Mouse (Mus musculus) neural tube, embryonic 11.5 days (tissue): Measurements from ENCODE around the gene Gm21149. TPM values are rescaled to one million over a fixed set of nuclear protein-coding genes. Genes with fewer than 3 reads are reported as not detected.
"Not testable (repeated sequence)": the region's sequence is repeated elsewhere in the genome, so short reads cannot be mapped to it uniquely, and the experiment has no call there.

Experiments
- ATAC-seq: fragments of 200-750 bp; cut with Nextera tagmentation; 2 replicates; pipeline ENCODE4 v1.8.0; 2017; ENCODE audit warnings: moderate number of reproducible peaks, mild to moderate bottlenecking, moderate TSS enrichment, moderate library complexity; ENCODE audit not compliant: insufficient read depth, low FRiP score, low TSS enrichment
- DNase-seq: peaks from one replicate; pipeline ENCODE4 v3.0.0-alpha.2; 2015; ENCODE audit warnings: low spot score
- H3K27ac ChIP-seq: fragments of 300-500 bp; sonication (generic); 2 replicates; pipeline ENCODE4 v1.5.1; 2014; ENCODE audit warnings: low read depth, mild to moderate bottlenecking, low read length
- H3K27me3 ChIP-seq: fragments of 300-500 bp; sonication (generic); 2 replicates; pipeline ENCODE4 v1.6.1; 2014; ENCODE audit warnings: mild to moderate bottlenecking, low read length, mixed read lengths; ENCODE audit not compliant: control insufficient read depth, insufficient read depth
- H3K36me3 ChIP-seq: fragments of 300-500 bp; sonication (generic); 2 replicates; pipeline ENCODE4 v1.6.1; 2014; ENCODE audit warnings: mild to moderate bottlenecking, low read length, moderate library complexity, mixed read lengths; ENCODE audit not compliant: control insufficient read depth, insufficient read depth
- H3K4me1 ChIP-seq: fragments of 300-500 bp; sonication (generic); 2 replicates; pipeline ENCODE4 v1.6.1; 2014; ENCODE audit warnings: low read length, mixed read lengths; ENCODE audit not compliant: control insufficient read depth, insufficient read depth
- H3K4me2 ChIP-seq: fragments of 300-500 bp; sonication (generic); 2 replicates; pipeline ENCODE4 v1.6.1; 2014; ENCODE audit warnings: low read depth, mild to moderate bottlenecking, moderate library complexity
- H3K4me3 ChIP-seq: fragments of 300-500 bp; sonication (generic); 2 replicates; pipeline ENCODE4 v1.5.1; 2014; ENCODE audit warnings: low read depth, low read length
- H3K9ac ChIP-seq: fragments of 300-500 bp; sonication (generic); 2 replicates; pipeline ENCODE4 v1.6.1; 2014; ENCODE audit warnings: mild to moderate bottlenecking, low read length
- H3K9me3 ChIP-seq: fragments of 300-500 bp; sonication (generic); 2 replicates; pipeline ENCODE4 v1.6.1; 2016; ENCODE audit warnings: low read length; ENCODE audit not compliant: control insufficient read depth
- WGBS: fragments of 180-500 bp; shearing (Covaris S2); extraction: QIAGEN DNeasy Blood & Tissue Kit; methylation state at CpG from one replicate; pipeline ENCODE4 v1.1.7; 2014; 5-methylcytosine and 5-hydroxymethylcytosine counted together
- polyA plus RNA-seq: library from polyadenylated mRNA; unstranded; fragments of >200 nt; fragmentation: Nextera tagmentation; extraction: Ambion mirVana; gene quantifications from 2 replicates; pipeline ENCODE4 v1.2.1, GENCODE M21; 2014

The Gm21149 gene
- polyA plus RNA-seq, 1 experiment from 2014 or later = not detected

DNA sequence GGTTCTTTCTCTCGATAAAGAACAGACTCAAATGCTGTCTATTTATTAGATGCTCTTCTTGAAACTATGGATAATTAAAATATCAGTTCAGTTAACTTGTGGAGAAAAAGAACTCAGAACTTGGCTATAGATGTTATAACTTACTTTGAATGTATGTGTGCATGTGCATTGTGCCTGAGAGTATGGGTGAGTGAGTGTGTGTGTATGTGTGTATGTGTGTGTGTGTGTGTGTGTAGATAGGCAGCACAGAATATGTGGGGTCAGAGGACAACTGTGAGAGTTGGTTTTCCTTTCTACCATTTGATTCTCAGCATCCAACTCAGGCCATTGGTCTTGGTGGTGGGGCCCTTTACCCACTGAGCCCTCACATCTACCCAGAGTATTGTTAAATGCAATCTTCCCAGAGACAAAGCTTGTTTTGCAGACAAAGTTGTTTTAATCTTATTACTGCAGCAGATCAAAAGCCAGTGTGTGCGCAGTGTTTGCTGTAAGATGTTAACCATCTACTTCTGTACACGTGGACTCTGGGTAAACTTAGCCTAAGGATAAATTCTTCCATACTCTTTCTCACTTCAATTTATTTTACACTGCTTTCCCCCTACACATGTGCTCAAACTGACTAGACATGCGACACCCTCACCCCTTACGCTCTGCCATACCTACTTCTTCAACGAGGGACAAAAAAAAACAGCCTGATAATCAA lies 31.6 kb upstream of the Gm21149 start:
- H3K27me3 ChIP-seq, H3K9ac ChIP-seq, H3K4me1 ChIP-seq, H3K4me2 ChIP-seq, H3K9me3 ChIP-seq, H3K36me3 ChIP-seq, H3K4me3 ChIP-seq, H3K27ac ChIP-seq, DNase-seq: not testable (repeated sequence)
- peak; percentile 74 for ATAC-seq
- 69% methylated on average over 6 of the region's 6 CpGs for WGBS

DNA sequence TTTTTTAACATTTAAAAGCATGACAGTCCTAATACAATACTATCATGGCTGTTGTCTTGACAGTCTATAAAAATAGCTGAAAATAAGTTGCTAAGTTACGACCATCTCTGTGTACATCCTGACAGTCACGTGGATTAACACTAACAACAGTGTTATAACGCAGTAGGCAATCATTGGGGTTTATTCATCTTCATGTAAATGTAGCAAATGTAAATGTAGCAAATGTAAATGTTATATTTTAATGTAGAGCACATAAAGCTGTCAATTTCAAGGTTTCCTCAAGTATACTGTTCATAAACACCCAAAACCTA lies 30.9 kb upstream of the Gm21149 start:
- Histone ChIP-seq H3K4me3 (no peak overlapping the region), H3K9me3 (peaks cover 8% of the 10 kb centered on the region), H3K27ac (no peak overlapping the region), H3K27me3 (no peaks in the 10 kb centered on the region), H3K9ac (no peak overlapping the region), H3K36me3 (no peaks in the 10 kb centered on the region), H3K4me2 (no peak overlapping the region), H3K4me1 (no peaks in the 10 kb centered on the region)
- 69% methylated on average over 3 of the region's 3 CpGs for WGBS
- DNase-seq (no peak), ATAC-seq (peak; percentile 56; the same call in 1 of the 2 replicates)

DNA sequence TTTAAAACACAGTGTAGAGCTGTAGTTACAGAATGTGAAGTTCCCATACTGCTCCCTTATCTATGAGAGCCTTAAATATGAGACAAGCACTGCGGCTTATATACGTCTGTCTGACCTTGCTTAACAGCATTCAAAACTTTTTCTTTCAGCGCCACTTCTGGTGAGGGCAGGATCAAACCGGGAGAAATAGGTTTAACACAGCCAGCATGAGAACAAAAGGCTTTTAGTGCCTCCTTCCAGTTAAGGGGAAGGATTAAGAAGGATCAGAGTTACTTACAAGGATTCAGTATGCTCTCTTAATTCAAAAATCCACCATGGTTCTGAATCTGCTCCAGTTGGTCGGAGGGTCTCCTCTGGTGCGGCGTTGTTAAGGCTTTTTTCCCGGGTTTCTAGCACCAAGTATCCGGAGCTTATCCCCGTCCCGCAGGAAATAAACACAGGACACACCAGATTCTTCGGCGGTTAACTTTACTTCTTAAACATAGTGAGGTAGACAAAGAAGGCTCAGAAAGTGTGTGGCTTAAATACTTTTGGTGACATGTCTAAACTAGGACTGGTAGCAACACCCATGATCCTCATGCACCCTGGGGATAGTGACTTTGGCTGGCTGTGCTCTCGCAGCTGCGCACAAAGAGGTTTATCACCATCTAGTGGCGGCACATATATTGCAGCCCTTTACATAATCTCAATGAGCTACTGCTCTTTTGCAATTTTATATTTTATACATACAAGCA lies 30.4 kb upstream of the Gm21149 start:
- no peaks in the 10 kb centered on the region for H3K36me3 ChIP-seq
- H3K27me3 ChIP-seq = no peaks in the 10 kb centered on the region
- H3K4me3 ChIP-seq = no peak overlapping the region
- H3K9me3 ChIP-seq = peaks cover 7% of the 10 kb centered on the region
- no peaks in the 10 kb centered on the region for H3K4me1 ChIP-seq
- DNase-seq (peak; percentile 50), ATAC-seq (peak; percentile 73; the same call in 1 of the 2 replicates)
- no peak overlapping the region for H3K9ac ChIP-seq
- no peak overlapping the region for H3K4me2 ChIP-seq
- 49% methylated on average over 16 of the region's 16 CpGs for WGBS
- H3K27ac ChIP-seq = no peak overlapping the region

DNA sequence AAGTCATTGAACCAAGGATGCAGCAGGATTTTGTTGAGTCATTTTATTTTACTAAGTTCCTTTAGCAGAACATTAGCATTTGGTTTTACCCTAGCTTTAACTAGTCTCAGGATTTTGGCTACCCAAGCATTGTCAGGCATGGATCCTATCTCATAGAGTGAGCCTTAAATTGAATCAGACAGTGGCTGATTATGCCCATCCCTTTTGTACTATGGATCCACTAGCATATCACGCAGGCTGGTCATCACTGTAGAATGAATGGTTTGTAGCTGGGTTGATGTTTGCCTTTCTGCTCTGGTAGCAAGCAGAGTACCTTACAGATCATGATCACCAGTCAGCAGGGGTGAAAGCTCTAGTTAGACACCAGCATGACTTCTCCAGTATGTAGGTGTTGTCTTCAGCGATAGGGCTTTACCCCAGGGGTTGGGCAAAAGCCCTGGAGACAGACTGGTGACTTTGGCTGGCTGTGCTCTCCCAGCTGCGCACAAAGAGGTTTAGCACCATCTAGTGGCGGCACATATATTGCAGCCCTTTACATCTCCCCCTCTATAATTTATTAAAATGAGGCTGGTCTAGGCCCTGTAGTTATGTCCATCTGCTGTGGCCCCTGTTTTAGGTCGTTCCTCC lies 22.6 kb upstream of the Gm21149 start:
- ATAC-seq = peak; percentile 81
- H3K4me3 ChIP-seq, H3K4me2 ChIP-seq, H3K36me3 ChIP-seq, H3K27me3 ChIP-seq, H3K9ac ChIP-seq, H3K9me3 ChIP-seq, H3K4me1 ChIP-seq, DNase-seq, H3K27ac ChIP-seq: not testable (repeated sequence)
- 38% methylated on average over 5 of the region's 5 CpGs for WGBS

DNA sequence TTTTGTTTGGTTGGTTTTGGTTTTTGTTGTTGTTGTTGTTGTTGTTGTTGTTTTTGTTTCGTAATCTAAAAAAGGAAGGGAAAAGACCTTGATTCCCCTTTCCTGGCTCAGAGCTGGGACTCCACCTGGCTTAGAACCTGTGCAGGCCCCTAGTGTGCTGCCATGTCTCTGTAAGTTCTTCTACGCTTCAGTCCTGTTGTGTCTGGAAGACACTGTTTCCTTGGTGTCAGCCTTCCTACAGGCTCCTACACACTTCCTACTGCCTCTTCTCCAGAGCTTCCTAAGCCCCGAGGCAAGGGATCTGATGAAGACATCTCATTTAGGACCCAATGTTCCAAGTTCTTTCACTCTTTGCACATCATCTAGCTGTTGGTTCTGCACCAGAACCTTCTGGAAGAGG lies 22.0 kb upstream of the Gm21149 start:
- H3K27me3 ChIP-seq, H3K4me3 ChIP-seq, H3K9ac ChIP-seq, H3K36me3 ChIP-seq, H3K9me3 ChIP-seq, H3K4me1 ChIP-seq, DNase-seq, H3K27ac ChIP-seq, H3K4me2 ChIP-seq: not testable (repeated sequence)
- ATAC-seq = 0 out of 2 replicates have a peak, but pooled peaks have one; percentile 20
- WGBS = 78% methylated on average over 3 of the region's 3 CpGs

DNA sequence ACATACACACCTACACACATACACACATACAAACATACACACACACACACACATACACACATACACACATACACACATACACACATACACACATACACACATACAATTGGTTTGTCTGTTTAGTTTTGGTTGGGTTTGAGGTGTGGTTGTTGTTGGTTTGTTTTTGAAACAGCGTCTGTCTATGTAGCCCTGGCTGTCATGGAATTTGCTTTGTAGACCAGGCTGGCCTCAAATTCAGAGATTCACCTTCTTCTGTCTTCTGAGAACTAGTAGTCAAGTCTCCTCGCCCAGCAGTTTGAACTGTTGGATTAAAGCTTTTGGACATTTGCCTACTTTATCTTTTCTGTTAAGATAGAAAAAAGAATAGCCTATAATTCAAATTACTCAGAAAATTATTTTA lies 14.6 kb upstream of the Gm21149 start:
- not testable (repeated sequence) for H3K4me3 ChIP-seq, H3K9me3 ChIP-seq, H3K9ac ChIP-seq, DNase-seq, H3K4me2 ChIP-seq, H3K4me1 ChIP-seq, H3K27me3 ChIP-seq, H3K27ac ChIP-seq, H3K36me3 ChIP-seq
- WGBS = 61% methylated on average over 2 of the region's 2 CpGs
- ATAC-seq = peak; percentile 61; the same call in 1 of the 2 replicates

DNA sequence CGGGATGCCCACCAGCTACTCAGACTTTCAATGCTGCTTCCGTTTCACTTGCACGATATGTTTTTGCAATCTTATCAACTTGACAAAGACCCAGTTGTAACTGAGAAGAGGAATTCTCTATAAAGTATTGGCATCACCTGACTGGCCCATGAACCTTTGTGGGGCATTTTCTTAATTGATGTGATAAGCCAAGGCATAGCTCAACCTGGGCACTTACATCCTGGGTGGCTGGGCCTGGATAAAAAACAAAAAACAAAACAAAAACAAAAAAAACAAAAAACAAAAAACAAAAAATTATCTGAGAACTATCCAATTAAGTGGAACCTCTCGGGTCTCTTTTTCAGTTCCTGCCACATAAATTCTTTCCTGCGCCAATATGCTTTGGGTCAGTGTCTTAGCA lies 12.4 kb upstream of the Gm21149 start:
- Histone ChIP-seq H3K27ac (no peak overlapping the region), H3K4me2 (no peak overlapping the region), H3K9me3 (peaks cover 5% of the 10 kb centered on the region; the same call in 1 of the 2 replicates), H3K36me3 (no peaks in the 10 kb centered on the region), H3K9ac (no peak overlapping the region), H3K4me3 (no peak overlapping the region), H3K4me1 (no peaks in the 10 kb centered on the region), H3K27me3 (no peaks in the 10 kb centered on the region)
- 89% methylated on average over 5 of the region's 5 CpGs for WGBS
- ATAC-seq (peak; percentile 83), DNase-seq (no peak)

DNA sequence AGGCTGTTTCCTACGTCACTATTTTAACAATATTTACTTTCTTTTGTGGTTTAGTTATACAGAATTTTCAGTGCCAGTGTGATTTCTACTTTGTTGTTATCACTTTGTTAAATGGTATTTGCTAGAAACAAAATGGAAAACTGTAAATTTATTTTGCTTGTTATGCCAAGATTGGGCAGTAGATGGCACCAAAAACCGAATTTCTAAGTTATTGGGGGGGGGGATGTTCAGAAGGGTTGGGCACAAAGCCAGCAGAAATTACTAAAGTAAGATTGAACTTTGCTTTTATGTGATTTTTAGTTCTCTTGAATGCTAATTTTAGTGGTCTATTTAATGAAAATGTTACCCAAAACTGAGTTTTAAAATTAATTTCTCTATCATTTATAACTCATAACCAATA lies 8.3 kb upstream of the Gm21149 start:
- H3K27ac ChIP-seq, H3K4me3 ChIP-seq, DNase-seq, ATAC-seq, H3K27me3 ChIP-seq, H3K9me3 ChIP-seq, H3K36me3 ChIP-seq, H3K9ac ChIP-seq, H3K4me1 ChIP-seq, H3K4me2 ChIP-seq: not testable (repeated sequence)
- WGBS = 24% methylated on average over 2 of the region's 2 CpGs

DNA sequence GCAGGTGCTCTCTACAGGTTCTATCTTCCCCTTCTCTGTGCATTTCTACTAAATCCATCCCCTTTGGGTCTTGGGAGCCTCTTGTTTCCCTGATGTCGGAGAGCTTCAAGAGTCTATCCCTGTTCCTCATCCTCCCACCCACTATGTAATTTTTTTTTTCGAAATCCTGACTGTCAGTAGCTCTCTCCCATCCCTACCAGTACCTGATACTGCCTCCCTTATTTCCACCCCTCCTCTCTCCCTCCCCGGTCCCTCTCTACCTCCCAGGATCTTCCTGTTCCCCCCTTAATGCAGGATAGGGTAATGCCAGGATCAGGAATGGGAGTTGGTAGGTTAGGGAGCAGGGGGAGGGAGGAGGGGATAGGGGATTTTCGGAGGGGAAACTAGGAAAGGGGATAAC lies 7.3 kb upstream of the Gm21149 start:
- WGBS = 60% methylated on average over 4 of the region's 4 CpGs

More for the DNA sequence above, 7.3 kb upstream of the Gm21149 start:
- ATAC-seq, H3K4me1 ChIP-seq, DNase-seq, H3K9me3 ChIP-seq, H3K9ac ChIP-seq, H3K27me3 ChIP-seq, H3K36me3 ChIP-seq, H3K4me3 ChIP-seq, H3K4me2 ChIP-seq, H3K27ac ChIP-seq: not testable (repeated sequence)
